Mouse (Mus musculus) ES-E14 (cell line): Measurements from ENCODE around the gene 2010300C02Rik.

Experiments
- HCFC1 ChIP-seq: IDR thresholded peaks from 2 replicates; pipeline ENCODE4 v1.6.1; 2012; ENCODE audit warnings: low read length, inconsistent platforms, borderline replicate concordance; ENCODE audit not compliant: insufficient read depth
- MAFK ChIP-seq: IDR thresholded peaks from 2 replicates; pipeline ENCODE4 v1.6.1; 2014; ENCODE audit warnings: mild to moderate bottlenecking, low read depth, low read length, inconsistent platforms; ENCODE audit not compliant: insufficient read depth
- ZC3H11A ChIP-seq: IDR thresholded peaks from 2 replicates; pipeline ENCODE4 v1.6.1; 2012; ENCODE audit warnings: low read depth, mild to moderate bottlenecking, inconsistent platforms, low read length, borderline replicate concordance
- ZNF384 ChIP-seq: IDR thresholded peaks from 2 replicates; pipeline ENCODE4 v1.6.1; 2012; ENCODE audit warnings: low read depth, low read length, inconsistent platforms

DNA sequence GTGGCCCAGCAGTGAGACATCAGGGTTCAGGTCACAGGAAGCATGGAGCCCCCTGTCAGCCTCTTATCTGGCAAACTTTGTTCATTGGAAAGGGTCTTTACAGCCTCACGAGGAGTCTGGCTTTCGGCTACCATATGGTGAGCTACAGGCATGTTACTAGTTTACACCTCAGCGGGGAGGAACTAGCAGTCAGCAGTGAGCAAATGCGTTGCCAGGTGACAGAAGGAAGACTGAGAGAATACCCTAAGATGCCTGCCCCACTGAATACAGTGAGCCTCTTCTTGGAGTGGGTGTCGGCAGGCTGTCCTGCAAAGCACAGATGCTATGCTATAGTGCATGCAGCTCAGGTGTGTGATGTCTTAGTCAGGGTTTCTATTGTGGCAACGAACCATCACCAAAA lies 91.1 kb downstream of the 2010300C02Rik start:
- TF ChIP-seq ZC3H11A (no peak), ZNF384 (no peak), MAFK (no peak), HCFC1 (no peak)
